Mouse (Mus musculus): ENCODE results near the gene Siah3.

DNA sequence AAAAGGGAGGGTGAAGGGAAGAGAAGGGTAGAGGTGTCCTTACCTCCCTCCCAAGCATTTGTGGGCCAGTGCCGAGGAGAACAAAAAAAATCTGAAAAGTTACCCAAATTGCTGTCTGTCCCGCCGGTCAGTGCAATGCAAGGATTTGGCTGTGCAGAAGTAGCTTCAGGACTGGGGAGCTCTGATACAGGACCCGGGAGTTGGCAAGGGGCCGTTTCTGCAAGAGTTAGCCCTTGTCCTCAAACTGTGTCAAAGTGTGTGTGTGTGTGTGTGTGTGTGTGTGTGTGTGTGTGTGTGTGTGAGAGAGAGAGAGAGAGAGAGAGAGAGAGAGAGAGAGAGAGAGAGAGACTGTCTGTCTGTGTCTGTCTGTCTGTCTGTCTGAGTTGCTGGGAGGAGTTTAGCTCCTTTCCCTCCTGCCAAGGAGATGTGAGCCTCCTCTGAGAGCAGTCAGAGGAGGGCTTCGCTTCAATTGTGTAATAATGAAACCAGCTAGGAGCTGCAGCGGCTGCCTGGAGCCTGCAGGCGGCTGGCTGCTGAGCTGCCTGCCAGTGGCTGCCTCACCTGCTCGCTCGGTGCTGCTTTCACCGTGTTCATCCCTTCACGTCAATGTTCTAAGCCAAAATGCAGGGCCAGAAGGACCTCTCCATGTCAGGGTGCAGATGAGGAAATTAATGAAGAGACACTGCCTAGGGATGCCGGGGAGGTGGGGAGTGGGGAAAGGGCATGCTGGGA is 873 bp downstream of the Siah3 start:
- no peak for TF ChIP-seq POLR2A (IDR thresholded peaks at IDR 0.05; ENCODE audit: low read depth, low read length)
- TF ChIP-seq CTCF (IDR thresholded peaks at IDR 0.05; ENCODE audit: borderline replicate concordance, insufficient read depth, low read length) = no peak

Measured in embryonic fibroblast, embryonic 13.5 days (primary cell).